Mouse (Mus musculus) heart, postnatal 36 days (tissue): Measurements from ENCODE around the gene Mlxipl. TPM values are rescaled to one million over a fixed set of nuclear protein-coding genes. Genes with fewer than 3 reads are reported as not detected.

ENCODE experiments used
- DNase-seq, 2 experiments: peaks; one replicate each; pipeline ENCODE4 v3.0.0; 2021 to 2022
- intact Hi-C: fragments of 180-260 bp; cut with DNase I; formaldehyde crosslinking; loops from one replicate; pipeline ENCODE4 v1.15.1; 2025
- total RNA-seq, 2 experiments: library from RNA; stranded (reverse); gene quantifications; 2 replicates each; pipeline ENCODE4 v1.2.3; 2021

Mlxipl gene
- total RNA-seq, 2 experiments from 2014 or later: 23.5 to 31.7 TPM

GRCm38 (mm10) chr5:135133736-135134405 is 44.2 kb downstream of the Mlxipl start:
- no peak for DNase-seq
- intact Hi-C loops: no loop called here

- intact Hi-C loops: no loop called here
Measured at GRCm38 (mm10) chr5:135134534-135134933, 44.8 kb downstream of the Mlxipl start.

DNA sequence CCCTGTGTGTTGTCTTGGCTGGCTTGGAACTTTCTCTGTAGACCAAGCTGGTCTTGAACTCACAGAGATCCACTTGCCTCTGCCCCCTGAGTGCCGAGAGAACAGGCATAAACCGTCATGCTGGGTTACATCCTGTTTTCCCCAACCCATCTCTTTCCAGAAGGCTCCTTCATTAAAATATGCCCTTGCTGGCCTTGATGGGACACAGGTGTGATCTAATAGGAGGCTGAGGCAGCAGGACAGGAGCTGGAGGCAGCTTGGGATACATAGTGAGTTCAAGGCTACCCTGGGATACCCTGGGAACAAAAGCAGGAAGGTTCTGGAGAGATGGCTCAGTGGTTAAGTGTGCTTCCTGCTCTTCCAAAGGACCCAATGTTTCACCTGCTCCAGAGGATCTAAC is 50.2 kb downstream of the Mlxipl start:
- DNase-seq: no peak
- intact Hi-C loops: no loop called here

More at GRCm38 (mm10) chr5:135134534-135134933, 44.8 kb downstream of the Mlxipl start:
- peak; percentile 41 to 57 for DNase-seq

DNA sequence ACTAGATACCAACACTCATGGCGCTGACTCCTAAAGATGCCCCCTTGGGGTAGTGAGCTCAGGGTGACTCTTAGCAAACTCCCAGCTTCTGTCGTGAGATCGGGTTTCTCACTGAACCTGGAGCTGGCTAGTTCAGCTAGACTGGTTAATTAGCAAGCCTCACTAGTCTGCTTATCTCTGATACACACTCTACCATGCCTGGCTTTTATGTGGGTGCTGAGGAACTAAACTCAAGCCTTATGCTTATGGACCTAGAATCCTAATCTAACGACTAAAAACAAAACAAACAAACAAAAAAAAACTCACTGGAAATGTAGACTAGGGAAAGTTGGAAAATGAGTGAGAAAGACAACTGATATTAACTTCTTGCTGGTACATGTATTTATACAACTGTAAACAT is 54.8 kb downstream of the Mlxipl start:
- DNase-seq: no peak
- intact Hi-C loops: no loop called here

DNA sequence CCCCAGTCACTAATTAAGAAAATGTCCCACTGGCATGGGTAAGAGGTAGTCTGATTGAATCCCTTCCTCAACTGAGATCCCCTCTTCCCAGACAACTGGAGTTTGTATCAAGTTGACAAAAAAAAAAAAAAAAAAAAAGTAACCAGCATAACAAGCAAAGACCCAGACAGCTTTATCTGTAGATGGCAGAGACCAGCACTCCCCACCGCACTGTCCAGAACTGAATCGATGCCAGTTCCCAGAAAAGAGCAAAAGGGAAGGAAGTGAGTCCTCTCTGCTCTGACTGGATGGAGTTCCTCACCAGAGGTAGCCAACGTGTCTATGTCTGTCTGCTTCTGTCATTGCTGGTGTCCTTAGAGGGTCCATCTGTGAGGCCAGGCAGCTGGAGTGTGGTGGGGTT is 55.8 kb downstream of the Mlxipl start:
- DNase-seq: no peak
- intact Hi-C loops: no loop called here

DNA sequence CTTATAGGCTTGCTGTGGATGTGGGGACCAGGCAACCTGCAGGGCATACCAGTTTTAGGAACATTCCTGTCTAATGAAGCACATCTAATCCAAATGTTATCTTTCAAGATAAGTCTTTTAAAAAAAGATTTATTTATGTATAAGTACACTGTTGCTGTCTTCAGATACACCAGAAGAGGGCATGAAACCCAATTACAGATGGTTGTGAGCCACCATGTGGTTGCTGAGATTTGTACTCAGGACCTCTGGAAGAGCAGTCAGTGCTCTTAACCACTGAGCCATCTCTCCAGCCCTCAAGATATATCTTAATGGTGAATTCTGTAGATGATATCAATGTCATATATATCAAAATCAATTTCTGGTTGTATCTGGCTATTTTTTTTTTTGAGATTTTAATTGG is 56.3 kb downstream of the Mlxipl start:
- DNase-seq: no peak
- intact Hi-C loops: no loop called here

DNA sequence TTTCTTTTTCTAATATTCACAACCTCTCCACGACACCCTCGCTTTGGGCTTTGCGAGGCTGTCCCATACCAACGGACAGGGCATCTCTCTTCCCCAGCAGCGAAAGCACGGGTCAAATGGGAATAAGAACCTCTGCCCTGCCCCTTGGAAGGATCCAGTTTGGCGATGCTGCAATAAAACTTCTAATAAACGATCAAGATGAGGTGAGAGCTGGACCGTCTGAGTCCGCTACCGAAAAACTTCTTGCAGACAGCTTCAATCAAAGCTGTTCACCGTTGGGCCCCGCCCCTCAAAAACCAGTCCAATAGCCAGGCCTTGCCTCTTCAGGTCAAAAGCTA is 59.0 kb downstream of the Mlxipl start:
- intact Hi-C loops: loop anchor here (1.0 to 2.0 kb wide), 2 partner anchors 20 to 42 kb away; partner anchors contain the start of gene Bcl7b
- DNase-seq: no peak

GRCm38 (mm10) chr5:135149053-135149819 is 59.5 kb downstream of the Mlxipl start, which contains the start of gene Tbl2:
Gene Tbl2 (plus strand): TSS chr5:135149657.
- DNase-seq: peak; percentile 99
- intact Hi-C loops: loop anchor here (1.0 to 2.0 kb wide), 2 partner anchors 19 to 42 kb away; partner anchors contain the start of gene Bcl7b

GRCm38 (mm10) chr5:135149820-135150178 is 60.1 kb downstream of the Mlxipl start:
- no peak for DNase-seq
- intact Hi-C loops: loop anchor here (1.0 to 2.0 kb wide), 2 partner anchors 19 to 41 kb away; partner anchors contain the start of gene Bcl7b

DNA sequence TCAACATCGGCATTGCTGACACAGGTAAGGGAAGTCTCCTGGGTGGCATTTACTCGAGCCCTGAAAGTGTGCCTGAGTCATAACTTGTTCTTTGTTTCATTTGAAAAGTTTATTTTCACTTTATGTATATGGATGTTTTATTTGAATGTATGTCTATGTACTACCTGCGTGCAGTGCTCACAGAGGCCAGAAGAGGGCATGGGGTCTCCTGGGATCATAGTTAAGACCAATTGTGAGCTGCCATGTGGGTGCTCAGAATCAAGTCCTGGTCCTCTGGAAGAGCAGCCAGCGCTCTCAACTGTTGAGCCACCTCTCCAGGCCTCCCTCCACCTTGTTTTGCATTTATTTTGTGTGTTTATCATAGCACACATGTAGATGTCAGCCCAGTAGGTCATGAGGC is 66.8 kb downstream of the Mlxipl start:
- intact Hi-C loops: no loop called here
- DNase-seq: no peak

- DNase-seq: peak in 1 of 2 experiments; percentile 34
- intact Hi-C loops: no loop called here
Measured at GRCm38 (mm10) chr5:135161221-135161620, 71.5 kb downstream of the Mlxipl start.

DNA sequence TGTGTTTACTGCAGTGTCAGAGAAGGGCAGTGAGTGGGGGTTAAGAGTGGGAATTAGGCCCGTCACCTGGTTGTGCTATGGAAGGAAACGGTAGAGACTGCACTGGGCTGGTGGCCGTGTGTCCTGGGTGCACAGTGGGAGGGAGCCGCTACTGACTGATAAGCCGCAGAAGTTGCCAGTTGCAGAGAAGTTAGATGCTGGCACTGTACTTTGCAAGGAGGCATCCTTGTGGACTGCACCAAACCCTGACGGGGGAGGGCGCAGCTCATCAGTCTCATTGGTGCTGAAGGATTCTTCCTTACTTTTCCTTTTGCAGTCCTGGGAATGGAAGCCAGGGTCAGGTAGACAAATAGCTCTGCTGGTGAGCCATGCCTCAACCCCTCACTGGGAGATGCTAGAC is 72.0 kb downstream of the Mlxipl start:
- no peak for DNase-seq
- intact Hi-C loops: no loop called here

- intact Hi-C loops: no loop called here
Measured at GRCm38 (mm10) chr5:135162361-135162760, 72.7 kb downstream of the Mlxipl start.

GRCm38 (mm10) chr5:135162821-135163220 is 73.1 kb downstream of the Mlxipl start:
- intact Hi-C loops: no loop called here
- no peak for DNase-seq

More at GRCm38 (mm10) chr5:135162361-135162760, 72.7 kb downstream of the Mlxipl start:
- no peak for DNase-seq

- intact Hi-C loops: loop anchor here (2.0 kb wide), 1 partner anchor 48 kb away; no protein-coding TSS in a partner anchor
- no peak for DNase-seq
Measured at GRCm38 (mm10) chr5:135166909-135167308, 77.2 kb downstream of the Mlxipl start.

DNA sequence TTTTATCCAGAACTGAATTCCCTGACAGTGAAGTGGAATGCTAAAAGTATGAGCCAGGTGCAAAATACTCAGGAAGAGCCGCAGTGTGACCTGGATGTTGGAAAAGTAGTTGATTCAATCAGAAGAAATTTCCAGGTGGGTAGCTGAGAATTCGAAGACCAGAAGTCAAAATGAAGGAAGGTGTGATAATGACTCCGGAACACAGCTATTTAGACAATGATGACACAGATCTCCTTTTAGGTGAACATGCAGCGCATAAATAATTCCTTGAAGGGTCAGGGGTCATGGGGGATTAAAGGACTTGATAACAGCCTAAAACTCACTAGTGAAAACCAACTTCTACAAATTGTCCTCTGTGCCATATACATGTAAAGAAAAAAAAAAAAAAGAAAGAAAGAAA is 77.8 kb downstream of the Mlxipl start:
- intact Hi-C loops: loop anchor here (2.0 kb wide), 1 partner anchor 49 kb away; no protein-coding TSS in a partner anchor
- no peak for DNase-seq

DNA sequence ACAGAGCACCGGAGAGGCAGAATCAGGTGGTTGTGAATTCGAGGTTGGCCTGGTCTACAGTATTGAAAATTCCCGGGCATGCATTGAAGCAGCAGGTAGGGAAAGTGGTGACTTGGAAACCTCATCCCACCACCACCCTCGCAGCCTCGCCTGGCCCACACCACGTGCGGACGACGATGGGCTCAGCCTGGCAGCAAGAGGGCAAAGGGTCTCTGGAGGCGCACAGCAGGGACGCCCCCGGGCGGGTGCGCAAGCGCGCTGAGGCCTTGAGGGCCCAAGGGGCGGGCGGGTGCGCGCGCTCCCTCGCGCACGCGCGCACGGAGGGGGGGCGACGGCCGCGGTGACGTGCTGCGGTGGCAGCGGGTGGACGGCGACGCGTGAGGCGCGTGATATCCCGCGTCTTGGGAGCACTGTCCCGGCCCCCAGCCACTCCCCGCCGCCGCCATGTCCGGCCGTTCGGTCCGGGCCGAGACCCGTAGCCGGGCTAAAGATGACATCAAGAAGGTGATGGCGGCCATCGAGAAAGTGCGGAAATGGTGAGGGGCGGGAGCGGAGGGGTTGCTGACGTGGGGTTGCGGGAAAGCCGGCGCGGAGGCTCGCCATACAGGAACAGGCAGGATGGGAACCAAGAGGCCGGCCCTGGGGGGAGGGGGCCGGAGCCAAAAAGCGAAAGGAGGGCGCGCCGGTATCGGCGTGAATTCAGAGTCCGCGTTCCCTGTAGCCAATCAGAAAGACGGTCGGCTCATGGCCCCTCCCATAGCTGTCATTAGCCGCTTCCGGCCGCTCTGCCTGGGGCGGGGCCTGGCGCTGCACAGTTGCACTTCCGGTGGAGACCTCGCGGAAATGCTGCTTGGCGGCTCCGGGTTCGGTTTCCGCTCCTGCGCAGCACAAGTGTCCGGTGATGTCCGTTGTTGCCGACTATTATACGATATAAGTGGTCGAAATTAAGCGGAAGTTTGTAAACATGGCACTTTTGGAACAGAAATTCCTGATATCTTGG is 78.7 kb downstream of the Mlxipl start, which contains the start of gene Bcl7b:
Bcl7b (plus strand) TSS at position 221 of the 1,000 bp plus-strand sequence.
- intact Hi-C loops: loop anchor here (1.0 kb wide), 2 partner anchors 17 to 19 kb away; partner anchors contain the start of gene Tbl2
- DNase-seq: peak; percentile 94 to 96

DNA sequence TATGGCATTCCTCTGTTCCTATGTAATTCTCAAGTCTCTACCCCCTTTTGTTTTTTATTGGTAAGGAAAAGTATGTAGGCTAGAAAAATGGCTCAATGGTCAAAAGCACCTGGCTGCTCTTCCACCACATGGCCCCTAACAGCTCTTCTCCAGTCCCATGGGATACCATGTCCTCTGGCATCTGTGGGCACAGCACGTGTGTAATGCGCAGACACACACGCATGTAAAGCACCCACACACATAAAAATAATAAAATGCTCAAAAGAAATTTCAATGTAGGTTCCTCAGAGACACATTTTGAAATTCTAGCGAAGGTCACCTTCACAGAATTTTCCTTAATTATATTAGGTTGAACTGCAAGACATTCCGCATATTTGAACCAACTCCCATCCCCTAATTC is 79.8 kb downstream of the Mlxipl start:
- intact Hi-C loops: loop anchor here (1.0 kb wide), 1 partner anchor 16 kb away; no protein-coding TSS in a partner anchor
- no peak for DNase-seq

DNA sequence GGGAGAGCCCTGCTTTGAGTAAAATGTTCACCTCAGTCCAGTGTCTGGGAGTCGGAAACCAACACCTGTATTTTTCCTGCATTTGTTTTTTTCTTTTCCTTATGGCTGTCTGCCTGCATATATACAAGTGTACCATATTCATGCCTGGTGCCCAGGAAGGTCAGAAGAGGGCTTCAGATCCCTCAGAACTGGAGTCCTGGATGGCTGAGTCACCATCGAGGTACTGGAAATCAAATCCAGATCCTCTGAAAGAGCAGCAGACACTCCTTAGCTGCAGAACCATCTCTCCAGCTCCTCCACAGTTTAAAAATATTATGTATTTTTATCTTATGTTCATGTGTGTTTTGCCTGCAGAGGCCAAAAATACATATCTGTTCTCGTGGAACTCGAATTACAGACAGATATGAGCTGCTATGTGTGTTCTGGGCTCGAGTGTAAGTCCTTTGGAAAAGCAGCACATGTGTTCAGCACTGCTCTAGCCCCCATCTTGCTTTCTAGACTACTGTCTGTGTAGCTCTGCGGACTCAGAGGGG is 82.1 kb downstream of the Mlxipl start:
- no peak for DNase-seq
- intact Hi-C loops: no loop called here

GRCm38 (mm10) chr5:135172986-135173385 is 83.3 kb downstream of the Mlxipl start:
- DNase-seq: no peak
- intact Hi-C loops: no loop called here
